Mouse (Mus musculus) ES-Bruce4 (cell line): ENCODE measurements around the gene Mybbp1a.

Experiments used
- CTCF ChIP-seq: IDR thresholded peaks from one replicate; pipeline ENCODE4 v1.8.1; 2011; ENCODE audit warnings: low read depth, low read length
- EP300 ChIP-seq: IDR thresholded peaks from 2 replicates; pipeline ENCODE4 v1.6.1; 2011; ENCODE audit warnings: low read depth, low read length; ENCODE audit not compliant: insufficient read depth

DNA sequence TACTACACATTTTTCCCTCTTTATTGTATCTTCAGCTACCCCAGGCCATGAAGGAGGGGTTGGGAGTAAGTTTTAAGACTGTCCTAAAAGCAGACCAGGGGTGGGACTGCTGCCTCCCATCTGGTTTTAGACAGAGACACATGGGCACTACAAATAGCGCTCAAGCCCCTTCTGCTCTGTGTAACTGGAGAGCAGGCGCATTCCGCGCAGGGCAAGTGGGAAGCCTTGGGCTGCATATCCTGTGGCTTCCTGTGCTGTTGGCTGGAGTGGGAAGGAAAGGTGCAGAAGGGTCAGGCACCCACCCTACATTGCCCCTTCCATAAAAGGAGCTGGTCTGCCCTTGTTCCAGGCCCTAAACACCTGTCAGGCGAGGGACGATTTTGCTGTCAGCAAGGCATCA lies 45.5 kb upstream of the Mybbp1a start:
- TF ChIP-seq EP300 = no peak
- no peak for TF ChIP-seq CTCF
